Mouse (Mus musculus): ENCODE measurements at regions not wholly inside any gene's neighbourhood (a gene's known extent, or its start where the extent isn't known, plus 50 kb on each side); places are given as distances from the start of the nearest gene placed in this dataset.

- TF ChIP-seq POLR2A (IDR thresholded peaks at IDR 0.05; ENCODE audit: low read depth, low read length) (no peak), CTCF (IDR thresholded peaks at IDR 0.05; ENCODE audit: extremely low read depth, insufficient read depth, insufficient read length, insufficient replicate concordance) (no peak)
- Histone ChIP-seq H3K4me3 (ENCODE audit: extremely low read depth, insufficient read depth, insufficient read length) (no peak overlapping the region), H3K27ac (ENCODE audit: insufficient read depth, low read length) (no peak overlapping the region), H3K4me1 (ENCODE audit: control insufficient read depth, insufficient read depth, insufficient read length) (no peaks in the 10 kb centered on the region), H3K27me3 (ENCODE audit: control insufficient read depth, insufficient read depth, low read length) (no peaks in the 10 kb centered on the region), H3K36me3 (ENCODE audit: control insufficient read depth, insufficient read depth, low read length) (no peaks in the 10 kb centered on the region)
- 80% methylated on average over 2 of the region's 2 CpGs for WGBS
- no peak for DNase-seq (ENCODE audit: low read depth in 1 of 2, low spot score in 2 of 2)
These were observed 120.3 kb upstream of the Klf7 start for GRCm38 (mm10) chr1:64242401-64242800.

- TF ChIP-seq CTCF (IDR thresholded peaks at IDR 0.05; ENCODE audit: extremely low read depth, insufficient read depth, insufficient read length, insufficient replicate concordance) = no peak
- no peak for TF ChIP-seq POLR2A (IDR thresholded peaks at IDR 0.05; ENCODE audit: low read depth, low read length)
- Histone ChIP-seq H3K27ac (ENCODE audit: insufficient read depth, low read length) (no peak overlapping the region), H3K4me1 (ENCODE audit: control insufficient read depth, insufficient read depth, insufficient read length) (no peaks in the 10 kb centered on the region), H3K36me3 (ENCODE audit: control insufficient read depth, insufficient read depth, low read length) (no peaks in the 10 kb centered on the region), H3K27me3 (ENCODE audit: control insufficient read depth, insufficient read depth, low read length) (no peaks in the 10 kb centered on the region), H3K4me3 (ENCODE audit: extremely low read depth, insufficient read depth, insufficient read length) (no peak overlapping the region)
- no peak for DNase-seq (ENCODE audit: low read depth in 1 of 2, low spot score in 2 of 2)
- 75% methylated on average over 1 of the region's 1 CpGs for WGBS
These were observed 107.6 kb upstream of the Klf7 start for GRCm38 (mm10) chr1:64229654-64230053.

- Histone ChIP-seq H3K27me3 (ENCODE audit: control insufficient read depth, insufficient read depth, low read length) (no peaks in the 10 kb centered on the region), H3K4me1 (ENCODE audit: control insufficient read depth, insufficient read depth, insufficient read length) (no peaks in the 10 kb centered on the region), H3K27ac (ENCODE audit: insufficient read depth, low read length) (no peak overlapping the region), H3K36me3 (ENCODE audit: control insufficient read depth, insufficient read depth, low read length) (no peaks in the 10 kb centered on the region), H3K4me3 (ENCODE audit: extremely low read depth, insufficient read depth, insufficient read length) (no peak overlapping the region)
- no peak for DNase-seq (ENCODE audit: low read depth in 1 of 2, low spot score in 2 of 2)
- TF ChIP-seq POLR2A (IDR thresholded peaks at IDR 0.05; ENCODE audit: low read depth, low read length) (no peak), CTCF (IDR thresholded peaks at IDR 0.05; ENCODE audit: extremely low read depth, insufficient read depth, insufficient read length, insufficient replicate concordance) (no peak)
- 74% methylated on average over 16 of the region's 16 CpGs for WGBS
These were observed 104.2 kb upstream of the Klf7 start for GRCm38 (mm10) chr1:64226001-64226918.

GRCm38 (mm10) chr1:64223779-64224687 lies 102.0 kb upstream of the Klf7 start:
- Histone ChIP-seq H3K27ac (ENCODE audit: insufficient read depth, low read length) (no peak overlapping the region), H3K27me3 (ENCODE audit: control insufficient read depth, insufficient read depth, low read length) (no peaks in the 10 kb centered on the region), H3K36me3 (ENCODE audit: control insufficient read depth, insufficient read depth, low read length) (no peaks in the 10 kb centered on the region), H3K4me3 (ENCODE audit: extremely low read depth, insufficient read depth, insufficient read length) (no peak overlapping the region), H3K4me1 (ENCODE audit: control insufficient read depth, insufficient read depth, insufficient read length) (no peaks in the 10 kb centered on the region)
- DNase-seq (ENCODE audit: low read depth in 1 of 2, low spot score in 2 of 2) = no peak
- TF ChIP-seq POLR2A (IDR thresholded peaks at IDR 0.05; ENCODE audit: low read depth, low read length) (no peak), CTCF (IDR thresholded peaks at IDR 0.05; ENCODE audit: extremely low read depth, insufficient read depth, insufficient read length, insufficient replicate concordance) (no peak)
- WGBS = 84% methylated on average over 19 of the region's 19 CpGs

- H3K36me3 ChIP-seq (ENCODE audit: control insufficient read depth, insufficient read depth, low read length) = no peaks in the 10 kb centered on the region
- no peaks in the 10 kb centered on the region for H3K4me1 ChIP-seq (ENCODE audit: control insufficient read depth, insufficient read depth, insufficient read length)
- H3K27ac ChIP-seq (ENCODE audit: insufficient read depth, low read length) = no peak overlapping the region
- H3K4me3 ChIP-seq (ENCODE audit: extremely low read depth, insufficient read depth, insufficient read length) = no peak overlapping the region
- H3K27me3 ChIP-seq (ENCODE audit: control insufficient read depth, insufficient read depth, low read length) = no peaks in the 10 kb centered on the region
- WGBS = 22% methylated on average over 2 of the region's 2 CpGs
- TF ChIP-seq POLR2A (IDR thresholded peaks at IDR 0.05; ENCODE audit: low read depth, low read length) = no peak
- TF ChIP-seq CTCF (IDR thresholded peaks at IDR 0.05; ENCODE audit: extremely low read depth, insufficient read depth, insufficient read length, insufficient replicate concordance) = no peak
- no peak for DNase-seq (ENCODE audit: low read depth in 1 of 2, low spot score in 2 of 2)
These were observed 100.4 kb upstream of the Klf7 start for GRCm38 (mm10) chr1:64222475-64222874.

- no peak overlapping the region for H3K4me3 ChIP-seq (ENCODE audit: extremely low read depth, insufficient read depth, insufficient read length)
- TF ChIP-seq CTCF (IDR thresholded peaks at IDR 0.05; ENCODE audit: extremely low read depth, insufficient read depth, insufficient read length, insufficient replicate concordance) (no peak), POLR2A (IDR thresholded peaks at IDR 0.05; ENCODE audit: low read depth, low read length) (no peak)
- H3K27me3 ChIP-seq (ENCODE audit: control insufficient read depth, insufficient read depth, low read length) = no peaks in the 10 kb centered on the region
These were observed 98.4 kb upstream of the Klf7 start for GRCm38 (mm10) chr1:64220486-64220885.

More at GRCm38 (mm10) chr1:64220486-64220885, 98.4 kb upstream of the Klf7 start:
- no peaks in the 10 kb centered on the region for H3K36me3 ChIP-seq (ENCODE audit: control insufficient read depth, insufficient read depth, low read length)
- no peak overlapping the region for H3K27ac ChIP-seq (ENCODE audit: insufficient read depth, low read length)
- H3K4me1 ChIP-seq (ENCODE audit: control insufficient read depth, insufficient read depth, insufficient read length) = no peaks in the 10 kb centered on the region
- 87% methylated on average over 1 of the region's 1 CpGs for WGBS
- DNase-seq (ENCODE audit: low read depth in 1 of 2, low spot score in 2 of 2) = no peak

All from spleen, adult 2 months (tissue).